Mouse (Mus musculus): Measurements from ENCODE around the gene Chek2. TPM values are rescaled to one million over a fixed set of nuclear protein-coding genes. Genes with fewer than 3 reads are reported as not detected.

Chek2 gene
- total RNA-seq, 1 experiment, result 43.4 TPM

DNA sequence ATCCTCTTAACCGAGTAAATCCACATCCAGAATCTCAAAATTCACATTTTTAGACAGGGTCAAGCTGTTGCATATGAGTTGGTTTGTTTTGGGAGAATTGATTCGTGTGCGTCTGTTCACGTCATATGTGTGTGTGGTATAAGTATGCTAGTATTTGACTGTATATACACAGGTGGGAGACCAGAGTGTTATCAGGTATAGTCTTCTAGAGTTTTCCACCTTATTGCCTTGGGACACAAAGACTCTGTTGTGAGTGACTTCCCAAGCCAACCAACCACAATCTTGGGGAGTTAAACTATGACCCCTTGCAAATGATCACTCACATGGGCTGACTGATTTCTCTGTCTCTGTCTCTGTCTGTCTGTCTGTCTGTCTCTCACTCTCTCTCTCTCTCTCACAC is 15.4 kb upstream of the Chek2 start:
- Histone ChIP-seq H3K4me3 (ENCODE audit: insufficient read depth in 1 of 2, low read depth in 1 of 2, low read length in 2 of 2, poor library complexity in 1 of 2, severe bottlenecking in 1 of 2) (no peak overlapping the region), H3K4me1 (ENCODE audit: control insufficient read depth in 2 of 2, insufficient read depth in 2 of 2, low read length in 2 of 2, poor library complexity in 1 of 2) (no peaks in the 10 kb centered on the region), H3K9ac (ENCODE audit: insufficient read depth, low read depth, low read length, poor library complexity, severe bottlenecking) (no peak overlapping the region), H3K36me3 (ENCODE audit: control insufficient read depth, insufficient read depth, low read length, poor library complexity, severe bottlenecking) (no peaks in the 10 kb centered on the region), H3K27ac (ENCODE audit: insufficient read depth, low read depth, low read length, poor library complexity, severe bottlenecking) (no peak overlapping the region), H3K9me3 (ENCODE audit: control insufficient read depth, insufficient read depth, low read depth, low read length) (no peaks in the 10 kb centered on the region)
- DNase-seq (ENCODE audit: low read depth, low spot score), result no peak
- TF ChIP-seq ZC3H11A (IDR thresholded peaks at IDR 0.05; ENCODE audit: borderline replicate concordance, low read depth, low read length) (no peak), ZNF384 (IDR thresholded peaks at IDR 0.05; ENCODE audit: low read depth, low read length) (no peak), CHD2 (IDR thresholded peaks at IDR 0.05; ENCODE audit: low read depth, low read length) (no peak), HCFC1 (IDR thresholded peaks at IDR 0.05; ENCODE audit: borderline replicate concordance, insufficient read depth, low read length) (no peak), MAFK (IDR thresholded peaks at IDR 0.05; ENCODE audit: insufficient read depth, low read depth, low read length) (no peak)
- in situ Hi-C loops (cut with MboI; ENCODE audit: low sequenced_read_pairs in 2 of 2, unreplicated experiment in 2 of 2), result no loop called here

GRCm38 (mm10) chr5:110826781-110827495 is 12.8 kb upstream of the Chek2 start:
- DNase-seq (ENCODE audit: low read depth, low spot score), result no peak
- H3K4me1 ChIP-seq (ENCODE audit: control insufficient read depth in 2 of 2, insufficient read depth in 2 of 2, low read length in 2 of 2, poor library complexity in 1 of 2), result no peaks in the 10 kb centered on the region
- in situ Hi-C loops (cut with MboI; ENCODE audit: low sequenced_read_pairs in 2 of 2, unreplicated experiment in 2 of 2), result no loop called here
- TF ChIP-seq MAFK (IDR thresholded peaks at IDR 0.05; ENCODE audit: insufficient read depth, low read depth, low read length) (no peak), CHD2 (IDR thresholded peaks at IDR 0.05; ENCODE audit: low read depth, low read length) (no peak), HCFC1 (IDR thresholded peaks at IDR 0.05; ENCODE audit: borderline replicate concordance, insufficient read depth, low read length) (no peak), ZNF384 (IDR thresholded peaks at IDR 0.05; ENCODE audit: low read depth, low read length) (no peak), ZC3H11A (IDR thresholded peaks at IDR 0.05; ENCODE audit: borderline replicate concordance, low read depth, low read length) (no peak)
- H3K9me3 ChIP-seq (ENCODE audit: control insufficient read depth, insufficient read depth, low read depth, low read length), result no peaks in the 10 kb centered on the region
- H3K27ac ChIP-seq (ENCODE audit: insufficient read depth, low read depth, low read length, poor library complexity, severe bottlenecking), result no peak overlapping the region
- no peak overlapping the region for H3K4me3 ChIP-seq (ENCODE audit: insufficient read depth in 1 of 2, low read depth in 1 of 2, low read length in 2 of 2, poor library complexity in 1 of 2, severe bottlenecking in 1 of 2)
- no peak overlapping the region for H3K9ac ChIP-seq (ENCODE audit: insufficient read depth, low read depth, low read length, poor library complexity, severe bottlenecking)
- no peaks in the 10 kb centered on the region for H3K36me3 ChIP-seq (ENCODE audit: control insufficient read depth, insufficient read depth, low read length, poor library complexity, severe bottlenecking)

GRCm38 (mm10) chr5:110827576-110827975 is 12.2 kb upstream of the Chek2 start:
- no peak for DNase-seq (ENCODE audit: low read depth, low spot score)
- H3K36me3 ChIP-seq (ENCODE audit: control insufficient read depth, insufficient read depth, low read length, poor library complexity, severe bottlenecking), result no peaks in the 10 kb centered on the region
- H3K9ac ChIP-seq (ENCODE audit: insufficient read depth, low read depth, low read length, poor library complexity, severe bottlenecking), result no peak overlapping the region
- in situ Hi-C loops (cut with MboI; ENCODE audit: low sequenced_read_pairs in 2 of 2, unreplicated experiment in 2 of 2), result no loop called here
- no peak overlapping the region for H3K27ac ChIP-seq (ENCODE audit: insufficient read depth, low read depth, low read length, poor library complexity, severe bottlenecking)
- H3K4me3 ChIP-seq (ENCODE audit: insufficient read depth in 1 of 2, low read depth in 1 of 2, low read length in 2 of 2, poor library complexity in 1 of 2, severe bottlenecking in 1 of 2), result no peak overlapping the region
- no peaks in the 10 kb centered on the region for H3K9me3 ChIP-seq (ENCODE audit: control insufficient read depth, insufficient read depth, low read depth, low read length)
- H3K4me1 ChIP-seq (ENCODE audit: control insufficient read depth in 2 of 2, insufficient read depth in 2 of 2, low read length in 2 of 2, poor library complexity in 1 of 2), result no peaks in the 10 kb centered on the region
- TF ChIP-seq ZNF384 (IDR thresholded peaks at IDR 0.05; ENCODE audit: low read depth, low read length), result no peak
- TF ChIP-seq MAFK (IDR thresholded peaks at IDR 0.05; ENCODE audit: insufficient read depth, low read depth, low read length), result no peak

DNA sequence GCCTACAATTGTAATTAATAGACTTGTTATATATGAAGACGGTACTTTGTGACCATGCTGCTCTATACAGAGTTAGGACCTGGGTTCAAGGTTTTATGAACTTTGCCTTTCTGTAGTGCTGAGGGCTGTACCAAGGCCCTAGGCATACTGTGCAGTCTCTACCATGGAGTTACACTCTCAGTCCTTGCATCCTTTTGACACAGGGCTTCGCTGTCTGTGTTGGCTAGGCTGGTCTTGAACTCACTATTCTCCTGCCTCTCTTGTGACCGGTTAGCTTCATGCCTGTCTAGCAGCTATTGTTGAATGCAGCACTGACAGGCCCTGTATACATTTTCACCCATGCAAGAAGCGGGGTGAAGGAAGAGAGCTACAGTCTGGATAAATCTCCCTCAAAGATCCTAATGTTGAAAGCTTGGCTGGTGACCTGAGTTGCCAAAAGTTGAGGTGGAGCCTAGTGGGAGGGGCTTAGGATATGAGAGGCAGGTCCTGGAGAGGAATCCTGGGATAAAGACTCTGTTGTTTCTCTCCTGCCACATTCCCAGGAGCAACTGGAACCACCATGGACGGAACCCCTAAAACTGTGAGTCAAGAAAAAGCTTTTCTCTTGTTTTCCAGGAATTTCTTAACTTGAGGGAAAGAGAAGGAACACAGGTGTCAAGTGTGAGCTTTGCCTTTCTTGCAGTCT is 8.6 kb upstream of the Chek2 start:
- in situ Hi-C loops (cut with MboI; ENCODE audit: low sequenced_read_pairs in 2 of 2, unreplicated experiment in 2 of 2), result no loop called here
- no peak for TF ChIP-seq CHD2 (IDR thresholded peaks at IDR 0.05; ENCODE audit: low read depth, low read length)
- no peak for TF ChIP-seq HCFC1 (IDR thresholded peaks at IDR 0.05; ENCODE audit: borderline replicate concordance, insufficient read depth, low read length)
- TF ChIP-seq ZNF384 (IDR thresholded peaks at IDR 0.05; ENCODE audit: low read depth, low read length), result no peak
- TF ChIP-seq ZC3H11A (IDR thresholded peaks at IDR 0.05; ENCODE audit: borderline replicate concordance, low read depth, low read length), result no peak
- TF ChIP-seq MAFK (IDR thresholded peaks at IDR 0.05; ENCODE audit: insufficient read depth, low read depth, low read length), result no peak
- DNase-seq (ENCODE audit: low read depth, low spot score), result no peak
- no peak overlapping the region for H3K4me3 ChIP-seq (ENCODE audit: insufficient read depth in 1 of 2, low read depth in 1 of 2, low read length in 2 of 2, poor library complexity in 1 of 2, severe bottlenecking in 1 of 2)
- no peaks in the 10 kb centered on the region; the same call in 1 of the 2 replicates for H3K36me3 ChIP-seq (ENCODE audit: control insufficient read depth, insufficient read depth, low read length, poor library complexity, severe bottlenecking)
- H3K9ac ChIP-seq (ENCODE audit: insufficient read depth, low read depth, low read length, poor library complexity, severe bottlenecking), result no peak overlapping the region
- H3K4me1 ChIP-seq (ENCODE audit: control insufficient read depth in 2 of 2, insufficient read depth in 2 of 2, low read length in 2 of 2, poor library complexity in 1 of 2), result peaks cover 0 to 1% of the 10 kb centered on the region in 2 experiments; a peak in 1 of 4 replicates
- H3K27ac ChIP-seq (ENCODE audit: insufficient read depth, low read depth, low read length, poor library complexity, severe bottlenecking), result no peak overlapping the region
- H3K9me3 ChIP-seq (ENCODE audit: control insufficient read depth, insufficient read depth, low read depth, low read length), result no peaks in the 10 kb centered on the region
